In genomic region chr19:8818301-8818798, GRCm38 (mm10) we compare ENCODE assay signal across 8 mouse cellular contexts. TPM values are rescaled to one million over a fixed set of nuclear protein-coding genes. Genes with fewer than 3 reads are reported as not detected.
DNase-seq lines count a peak whose midpoint lies in the region; ATAC-seq and TF ChIP-seq lines count a peak whose summit lies in the region.

No protein-coding gene starts in this region.

- no peaks in the 10 kb centered on the region for H3K9me3 ChIP-seq in embryonic facial prominence, embryonic 12.5 days
- no peaks in the 10 kb centered on the region for H3K9me3 ChIP-seq in hindbrain, embryonic 16.5 days (ENCODE audit: control insufficient read depth, low read length)

- H3K27me3 ChIP-seq in embryonic facial prominence, embryonic 12.5 days, result no peaks in the 10 kb centered on the region
- H3K27me3 ChIP-seq in hindbrain, embryonic 16.5 days (replicated peaks; ENCODE audit: control insufficient read depth, insufficient read depth, low read length), result no peaks in the 10 kb centered on the region
- H3K27me3 ChIP-seq in myocyte (ENCODE audit: control insufficient read depth, insufficient read depth, insufficient read length), result no peaks in the 10 kb centered on the region

- peaks cover 9% of the 10 kb centered on the region for H3K4me1 ChIP-seq in lung, adult 2 months (ENCODE audit: control insufficient read depth, insufficient read depth, low read length)
- peaks cover 36% of the 10 kb centered on the region for H3K4me1 ChIP-seq in embryonic facial prominence, embryonic 12.5 days
- peaks cover 45% of the 10 kb centered on the region for H3K4me1 ChIP-seq in hindbrain, embryonic 16.5 days (ENCODE audit: control insufficient read depth, insufficient read depth, low read depth, low read length)

- peak overlapping the region; percentile 84 for H3ac ChIP-seq in myocyte (ENCODE audit: control insufficient read depth, insufficient read length)

- no peak for TF ChIP-seq CTCF in lung, adult 2 months (IDR thresholded peaks at IDR 0.05; ENCODE audit: insufficient read depth, low read length)

- TF ChIP-seq POLR2A in lung, adult 2 months (IDR thresholded peaks at IDR 0.05; ENCODE audit: borderline replicate concordance, extremely low read depth, low read depth, low read length), result no peak
- TF ChIP-seq POLR2A in myocyte (IDR thresholded peaks at IDR 0.05; ENCODE audit: insufficient read length, low read depth), result no peak

- H3K27ac ChIP-seq in embryonic facial prominence, embryonic 12.5 days, result peak overlapping the region; percentile 100
- H3K27ac ChIP-seq in hindbrain, embryonic 16.5 days (ENCODE audit: low read depth, low read length), result peak overlapping the region; percentile 96

- no peak for DNase-seq in lung, adult 2 months
- no peak for DNase-seq in lung, adult 18-20 months
- DNase-seq in c-Kit-positive CD71-positive TER-119-positive erythroid progenitor cells, embryonic 14.5 days (ENCODE audit: low spot score), result no peak
- DNase-seq in right cerebral cortex, adult 18-20 months, result no peak
- DNase-seq in spleen, postnatal 36 days (ENCODE audit: low spot score in 2 of 2), result no peak

- 8% methylated on average over 14 of the region's 14 CpGs for WGBS in lung, adult 2 months
- WGBS in embryonic facial prominence, embryonic 12.5 days, result 30% methylated on average over 14 of the region's 14 CpGs
- 27% methylated on average over 14 of the region's 14 CpGs for WGBS in hindbrain, embryonic 16.5 days

- H3K4me2 ChIP-seq in embryonic facial prominence, embryonic 12.5 days (replicated peaks), result peak overlapping the region; percentile 81
- peak overlapping the region; percentile 84 for H3K4me2 ChIP-seq in hindbrain, embryonic 16.5 days (ENCODE audit: low read length)
- peak overlapping the region; percentile 91 for H3K4me2 ChIP-seq in myocyte (ENCODE audit: low read depth)

- H3K36me3 ChIP-seq in embryonic facial prominence, embryonic 12.5 days, result peaks cover 29% of the 10 kb centered on the region
- peaks cover 5% of the 10 kb centered on the region for H3K36me3 ChIP-seq in hindbrain, embryonic 16.5 days (ENCODE audit: control insufficient read depth, insufficient read depth, low read length)
- H3K36me3 ChIP-seq in myocyte (ENCODE audit: control insufficient read depth, insufficient read depth), result peaks cover 23% of the 10 kb centered on the region

- peak overlapping the region; percentile 80 for H3K4me3 ChIP-seq in lung, adult 2 months (replicated peaks; ENCODE audit: extremely low read depth, low read depth, low read length)
- peak overlapping the region; percentile 76 for H3K4me3 ChIP-seq in embryonic facial prominence, embryonic 12.5 days
- peak overlapping the region; percentile 94 for H3K4me3 ChIP-seq in hindbrain, embryonic 16.5 days (ENCODE audit: low read length)
- H3K4me3 ChIP-seq in myocyte, result peak overlapping the region; percentile 96

- ATAC-seq in embryonic facial prominence, embryonic 12.5 days (ENCODE audit: insufficient number of reproducible peaks, insufficient read depth, low FRiP score, low TSS enrichment), result no peak
- no peak for ATAC-seq in hindbrain, embryonic 16.5 days

- peaks cover 71% of the 10 kb centered on the region for H3K79me2 ChIP-seq in myocyte (ENCODE audit: control insufficient read depth, insufficient read depth)

- peak overlapping the region; percentile 78 for H3K9ac ChIP-seq in embryonic facial prominence, embryonic 12.5 days
- peak overlapping the region; percentile 74 for H3K9ac ChIP-seq in hindbrain, embryonic 16.5 days (ENCODE audit: low read depth, low read length)

TF ChIP-seq in myocyte, 11 proteins besides CTCF, POLR2A, EP300 and RAD21:
- TF ChIP-seq E2F4 (IDR thresholded peaks at IDR 0.05; ENCODE audit: insufficient read depth) (no peak), POLR2AphosphoS2 (IDR thresholded peaks at IDR 0.05; ENCODE audit: insufficient read length, low read depth) (no peak), CEBPB (IDR thresholded peaks at IDR 0.05; ENCODE audit: insufficient read depth, poor library complexity, severe bottlenecking) (no peak), TCF12 (IDR thresholded peaks at IDR 0.05; ENCODE audit: insufficient read depth, poor library complexity, severe bottlenecking) (no peak), TCF3 (IDR thresholded peaks at IDR 0.05; ENCODE audit: insufficient read length, low read depth) (no peak), REST (IDR thresholded peaks at IDR 0.05; ENCODE audit: insufficient read depth, insufficient read length) (no peak), MYOD1 (IDR thresholded peaks at IDR 0.05; ENCODE audit: control insufficient read depth in 1 of 3, insufficient read length in 2 of 3, low read depth in 2 of 3) (no peak), MYOG (IDR thresholded peaks at IDR 0.05; ENCODE audit: control insufficient read depth in 1 of 3, insufficient read depth in 1 of 3, insufficient read length in 2 of 3, low read depth in 2 of 3) (no peak), MAX (IDR thresholded peaks at IDR 0.05; ENCODE audit: low read depth) (no peak), SRF (IDR thresholded peaks at IDR 0.05; ENCODE audit: control insufficient read depth, insufficient read length, low read depth) (no peak), USF1 (IDR thresholded peaks at IDR 0.05; ENCODE audit: low read depth) (no peak)
TF ChIP-seq in myocyte: peak in this region for 0.

RNA-seq across cellular contexts. Expression of gene Ttc9c, which starts 0.8 kb away (rescaled TPM):
- 8.5 and 12.8 TPM in 2 replicates for polyA plus RNA-seq in lung, adult 2 months (2012; rRNA removed)
- 71.3 and 71.7 TPM in 2 replicates for polyA plus RNA-seq in embryonic facial prominence, embryonic 12.5 days (2016; fragmentation: Nextera tagmentation; extraction: Ambion mirVana)
- polyA plus RNA-seq in hindbrain, embryonic 16.5 days (2015; fragmentation: Nextera tagmentation; extraction: Ambion mirVana), result 51.6 and 54.3 TPM in 2 replicates
- polyA plus RNA-seq in myocyte (2012; fragmentation: generic; extraction: Trizol), result 18.7 TPM

RNA-seq across cellular contexts. Expression of gene Hnrnpul2, which starts 1.5 kb away (rescaled TPM):
- 25.4 and 28.0 TPM in 2 replicates for polyA plus RNA-seq in lung, adult 2 months (2012; rRNA removed)
- 6.2 TPM in 2 replicates for polyA plus RNA-seq in embryonic facial prominence, embryonic 12.5 days (2016; fragmentation: Nextera tagmentation; extraction: Ambion mirVana)
- polyA plus RNA-seq in hindbrain, embryonic 16.5 days (2015; fragmentation: Nextera tagmentation; extraction: Ambion mirVana), result 5.1 and 5.8 TPM in 2 replicates
- polyA plus RNA-seq in myocyte (2012; fragmentation: generic; extraction: Trizol), result 42.1 TPM

RNA-seq across cellular contexts. Expression of gene AC129217.1, which starts 11.2 kb away (rescaled TPM):
- not detected in 2 replicates for polyA plus RNA-seq in lung, adult 2 months (2012; rRNA removed)
- not detected in 2 replicates for polyA plus RNA-seq in embryonic facial prominence, embryonic 12.5 days (2016; fragmentation: Nextera tagmentation; extraction: Ambion mirVana)
- polyA plus RNA-seq in hindbrain, embryonic 16.5 days (2015; fragmentation: Nextera tagmentation; extraction: Ambion mirVana), result not detected in 2 replicates
- polyA plus RNA-seq in myocyte (2012; fragmentation: generic; extraction: Trizol), result 1.00 TPM

RNA-seq across cellular contexts. Expression of gene Zbtb3, which starts 16.0 kb away (rescaled TPM):
- polyA plus RNA-seq in lung, adult 2 months (2012; rRNA removed), result 1.9 and 2.3 TPM in 2 replicates
- polyA plus RNA-seq in embryonic facial prominence, embryonic 12.5 days (2016; fragmentation: Nextera tagmentation; extraction: Ambion mirVana), result 6.5 and 7.2 TPM in 2 replicates
- polyA plus RNA-seq in hindbrain, embryonic 16.5 days (2015; fragmentation: Nextera tagmentation; extraction: Ambion mirVana), result 8.0 and 8.1 TPM in 2 replicates
- 2.4 TPM for polyA plus RNA-seq in myocyte (2012; fragmentation: generic; extraction: Trizol)

RNA-seq across cellular contexts. Expression of gene Bscl2, which starts 18.9 kb away (rescaled TPM):
- polyA plus RNA-seq in lung, adult 2 months (2012; rRNA removed), result 140 and 164 TPM in 2 replicates
- 43.0 and 47.5 TPM in 2 replicates for polyA plus RNA-seq in embryonic facial prominence, embryonic 12.5 days (2016; fragmentation: Nextera tagmentation; extraction: Ambion mirVana)
- polyA plus RNA-seq in hindbrain, embryonic 16.5 days (2015; fragmentation: Nextera tagmentation; extraction: Ambion mirVana), result 117 TPM in 2 replicates
- 5.7 TPM for polyA plus RNA-seq in myocyte (2012; fragmentation: generic; extraction: Trizol)
